Mouse (Mus musculus): ENCODE results near the gene R3hcc1l.

GRCm38 (mm10) chr19:42631541-42631961 lies 113.0 kb downstream of the R3hcc1l start:
- TF ChIP-seq CTCF (IDR thresholded peaks at IDR 0.05; ENCODE audit: low read depth, low read length) (no peak), POLR2A (IDR thresholded peaks at IDR 0.05; ENCODE audit: borderline replicate concordance, low read depth, low read length) (no peak)
